Mouse (Mus musculus): ENCODE measurements at regions not wholly inside any gene's neighbourhood (a gene's known extent, or its start where the extent isn't known, plus 50 kb on each side); places are given as distances from the start of the nearest gene placed in this dataset.
A peak's percentile ranks its signal among the peaks of the same experiment; 100 is the strongest.

DNA sequence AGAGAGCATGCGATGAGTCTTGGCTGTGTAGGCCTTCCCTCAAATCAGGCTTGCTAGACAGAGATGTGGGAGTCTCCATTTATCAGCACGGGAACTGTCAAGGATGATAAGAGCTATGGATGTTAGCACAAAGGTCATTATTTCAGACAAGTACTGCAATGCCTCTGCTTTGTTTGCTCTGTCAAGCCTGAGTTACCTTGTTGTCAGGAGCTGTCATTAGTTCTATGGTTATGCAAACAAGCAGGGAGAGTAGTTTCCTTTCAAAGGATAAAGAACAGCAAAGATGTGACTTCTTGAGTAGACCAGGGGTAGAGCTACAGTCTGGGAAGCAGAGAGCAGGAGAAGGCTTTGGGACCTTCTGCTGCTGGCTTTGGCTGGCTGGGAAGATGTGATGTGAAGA is 461.5 kb upstream of the Btbd3 start:
- Histone ChIP-seq H3K4me3 (replicated peaks) (no peak overlapping the region), H3K27me3 (replicated peaks) (no peaks in the 10 kb centered on the region), H3K27ac (no peak overlapping the region), H3K9me3 (no peaks in the 10 kb centered on the region), H3K36me3 (no peaks in the 10 kb centered on the region), H3K9ac (no peak overlapping the region), H3K4me2 (replicated peaks) (no peak overlapping the region), H3K4me1 (replicated peaks) (no peaks in the 10 kb centered on the region)
- 44% methylated on average over 2 of the region's 2 CpGs for WGBS
- ATAC-seq, result no peak

DNA sequence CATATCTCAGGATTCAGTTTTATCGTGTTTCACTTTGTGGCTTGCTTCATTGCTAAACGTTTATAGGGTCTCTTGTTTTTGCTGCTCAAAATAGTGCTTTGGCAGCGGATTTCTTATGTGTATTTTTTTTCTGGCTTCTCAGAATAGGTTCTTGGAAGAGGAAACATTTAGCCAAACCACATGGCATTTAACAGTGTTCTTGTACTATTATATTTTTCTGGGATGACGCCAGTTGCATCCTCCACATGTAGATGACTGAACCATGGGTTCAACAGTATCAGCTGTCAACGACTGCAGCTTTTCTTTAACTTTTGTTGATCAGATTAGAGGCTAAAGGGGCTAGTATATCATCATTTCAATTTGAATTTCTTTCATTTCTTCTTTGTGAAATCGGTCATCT is 472.3 kb upstream of the Btbd3 start:
- Histone ChIP-seq H3K36me3 (no peaks in the 10 kb centered on the region), H3K4me1 (replicated peaks) (no peaks in the 10 kb centered on the region), H3K4me3 (replicated peaks) (no peak overlapping the region), H3K27ac (no peak overlapping the region), H3K9me3 (no peaks in the 10 kb centered on the region), H3K27me3 (replicated peaks) (no peaks in the 10 kb centered on the region), H3K4me2 (replicated peaks) (no peak overlapping the region), H3K9ac (no peak overlapping the region)
- no peak for ATAC-seq
- 84% methylated on average over 6 of the region's 6 CpGs for WGBS

DNA sequence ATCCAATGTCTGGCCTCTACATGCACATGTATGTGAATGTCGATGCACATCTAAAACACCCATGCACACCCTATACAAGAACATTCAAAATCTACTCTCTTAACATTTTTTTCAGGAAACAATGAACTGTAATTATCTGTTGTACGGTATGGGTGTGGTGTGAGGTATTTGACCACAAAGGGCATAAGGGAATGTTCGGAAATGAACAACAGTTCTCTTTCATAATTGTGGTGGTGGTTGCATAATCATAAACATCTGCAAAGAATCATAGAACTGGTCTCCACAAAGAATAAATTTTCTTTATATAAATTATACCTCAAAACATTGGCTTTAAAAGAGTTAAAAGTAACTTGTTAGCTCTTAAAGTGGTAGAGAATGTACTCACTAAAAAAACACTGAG is 478.9 kb upstream of the Btbd3 start:
- Histone ChIP-seq H3K4me3 (replicated peaks) (no peak overlapping the region), H3K36me3 (no peaks in the 10 kb centered on the region), H3K4me2 (replicated peaks) (no peak overlapping the region), H3K9ac (no peak overlapping the region), H3K27me3 (replicated peaks) (no peaks in the 10 kb centered on the region), H3K9me3 (no peaks in the 10 kb centered on the region), H3K27ac (no peak overlapping the region), H3K4me1 (replicated peaks) (no peaks in the 10 kb centered on the region)
- WGBS, result 93% methylated on average over 3 of the region's 3 CpGs
- no peak for ATAC-seq

DNA sequence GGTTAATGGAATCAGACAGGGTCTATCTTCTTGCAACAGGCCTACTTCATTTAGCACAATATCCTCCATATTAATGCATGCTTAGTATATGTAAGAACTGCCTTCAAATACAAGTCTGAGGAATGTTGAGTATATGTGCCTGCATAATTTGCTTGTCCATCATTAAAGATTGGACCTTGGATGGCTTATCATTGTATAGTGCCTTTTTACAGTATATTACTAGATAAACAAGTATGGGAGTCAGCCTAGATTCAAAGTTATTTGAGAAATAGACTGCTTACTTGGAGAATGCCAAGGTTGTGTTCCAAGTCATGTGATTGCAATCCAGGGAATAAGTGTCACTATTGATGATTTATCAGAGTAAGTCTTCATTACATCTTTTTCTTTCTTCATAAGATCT is 491.6 kb upstream of the Btbd3 start:
- ATAC-seq, result no peak
- no peak overlapping the region for H3K27ac ChIP-seq
- no peak overlapping the region for H3K4me2 ChIP-seq (replicated peaks)
- H3K4me3 ChIP-seq (replicated peaks), result no peak overlapping the region
- no peaks in the 10 kb centered on the region for H3K9me3 ChIP-seq
- no peak overlapping the region for H3K9ac ChIP-seq
- no peaks in the 10 kb centered on the region for H3K27me3 ChIP-seq (replicated peaks)
- H3K4me1 ChIP-seq (replicated peaks), result no peaks in the 10 kb centered on the region
- no peaks in the 10 kb centered on the region for H3K36me3 ChIP-seq

DNA sequence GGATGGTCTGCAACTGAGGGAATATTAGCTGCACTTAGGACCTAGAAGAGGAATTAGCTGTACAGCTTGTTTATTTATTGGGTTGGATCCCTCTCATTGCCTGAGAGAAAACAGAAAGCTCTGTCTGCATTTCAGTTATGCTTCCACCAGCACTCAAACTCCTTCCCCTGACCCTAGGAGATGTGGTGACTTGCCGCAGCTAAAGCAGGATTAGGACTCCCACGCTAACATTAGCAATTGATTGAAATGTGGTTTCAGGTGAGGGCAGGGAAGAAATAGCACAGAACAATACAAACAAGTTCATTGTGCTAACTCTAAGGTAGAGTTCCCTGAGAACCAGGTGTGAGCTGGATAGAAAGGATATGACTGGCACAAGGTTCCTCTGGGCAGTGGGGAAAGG is 496.9 kb upstream of the Btbd3 start:
- ATAC-seq, result no peak
- Histone ChIP-seq H3K4me2 (replicated peaks) (no peak overlapping the region), H3K27me3 (replicated peaks) (no peaks in the 10 kb centered on the region), H3K36me3 (no peaks in the 10 kb centered on the region), H3K9ac (no peak overlapping the region), H3K4me1 (replicated peaks) (peaks cover 3% of the 10 kb centered on the region; the same call in 1 of the 2 replicates), H3K27ac (no peak overlapping the region), H3K4me3 (replicated peaks) (no peak overlapping the region), H3K9me3 (no peaks in the 10 kb centered on the region)
- WGBS, result 71% methylated on average over 2 of the region's 2 CpGs

DNA sequence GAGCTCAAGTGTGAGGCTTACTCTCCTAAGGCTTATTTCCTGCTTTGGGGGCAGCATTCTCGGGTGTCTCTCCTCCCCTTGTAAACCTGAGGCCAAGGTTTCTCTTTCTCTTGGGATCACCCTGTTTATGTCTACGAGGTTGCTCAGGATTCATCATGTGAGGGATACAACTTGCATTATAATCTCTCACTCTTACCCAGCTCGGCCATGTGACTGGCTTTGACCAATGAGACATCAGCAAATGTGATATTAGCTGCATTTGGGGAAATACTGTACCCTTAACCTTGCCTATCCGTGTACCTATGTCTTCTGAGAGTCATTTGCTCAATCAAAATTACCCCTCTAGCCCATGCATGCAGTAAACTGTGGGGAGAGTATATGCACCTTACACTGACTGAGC is 498.0 kb upstream of the Btbd3 start:
- H3K4me2 ChIP-seq (replicated peaks), result no peak overlapping the region
- H3K9me3 ChIP-seq, result no peaks in the 10 kb centered on the region
- WGBS, result 71% methylated on average over 4 of the region's 4 CpGs
- no peaks in the 10 kb centered on the region for H3K27me3 ChIP-seq (replicated peaks)
- no peak overlapping the region for H3K9ac ChIP-seq
- no peaks in the 10 kb centered on the region for H3K36me3 ChIP-seq
- H3K4me3 ChIP-seq (replicated peaks), result no peak overlapping the region
- no peak for ATAC-seq
- no peak overlapping the region for H3K27ac ChIP-seq
- peaks cover 3% of the 10 kb centered on the region; the same call in 1 of the 2 replicates for H3K4me1 ChIP-seq (replicated peaks)

DNA sequence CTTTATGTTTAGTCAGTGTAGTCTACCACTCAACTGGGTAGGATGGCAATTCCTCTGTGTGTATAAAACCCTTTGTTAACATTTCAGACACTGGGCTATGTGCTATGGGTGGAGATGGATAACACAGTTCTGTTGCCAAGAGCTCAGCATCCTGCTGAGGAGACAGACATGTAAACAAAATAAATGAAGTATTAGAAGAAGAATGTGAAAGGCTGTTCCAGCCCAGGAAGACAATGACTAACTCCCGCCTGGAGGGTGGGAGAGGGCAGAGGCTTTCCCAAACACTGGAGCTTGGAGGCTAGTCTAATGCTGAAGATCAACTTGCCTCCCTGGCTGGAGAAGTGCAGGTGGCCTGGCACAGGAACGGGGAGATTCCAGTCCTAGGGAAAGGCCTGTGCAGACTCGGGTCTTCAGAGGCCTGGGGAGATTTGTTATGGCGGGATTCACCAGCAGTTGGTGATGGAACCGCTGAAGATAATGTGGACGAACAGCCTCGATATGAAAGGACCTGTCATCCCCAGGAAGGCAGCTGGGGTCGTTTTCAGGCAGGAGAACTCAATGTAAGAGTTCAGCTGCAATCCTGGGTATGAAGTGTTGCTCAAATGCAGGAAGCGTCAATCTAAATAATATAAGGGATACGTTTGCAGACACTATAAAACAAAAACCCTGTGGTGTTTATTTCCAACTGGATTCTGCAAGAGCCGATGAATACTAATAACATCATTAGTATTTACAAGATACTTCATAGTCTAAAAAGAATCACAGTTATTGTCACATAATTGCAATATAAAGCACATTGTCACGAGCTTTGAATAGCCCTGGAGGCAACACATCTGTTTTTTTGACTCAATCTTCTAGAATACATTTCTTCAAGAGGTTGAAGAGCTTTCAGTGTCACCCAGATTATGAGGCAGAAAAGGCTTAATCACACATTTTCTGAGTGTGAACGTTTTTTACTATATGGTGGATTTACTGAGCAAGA is 498.8 kb upstream of the Btbd3 start:
- Histone ChIP-seq H3K4me1 (replicated peaks) (peaks cover 3% of the 10 kb centered on the region; the same call in 1 of the 2 replicates), H3K4me3 (replicated peaks) (no peak overlapping the region), H3K9ac (no peak overlapping the region), H3K36me3 (no peaks in the 10 kb centered on the region), H3K27me3 (replicated peaks) (no peaks in the 10 kb centered on the region), H3K27ac (no peak overlapping the region), H3K4me2 (replicated peaks) (no peak overlapping the region), H3K9me3 (no peaks in the 10 kb centered on the region)
- peak; percentile 61 for ATAC-seq
- 42% methylated on average over 13 of the region's 13 CpGs for WGBS

DNA sequence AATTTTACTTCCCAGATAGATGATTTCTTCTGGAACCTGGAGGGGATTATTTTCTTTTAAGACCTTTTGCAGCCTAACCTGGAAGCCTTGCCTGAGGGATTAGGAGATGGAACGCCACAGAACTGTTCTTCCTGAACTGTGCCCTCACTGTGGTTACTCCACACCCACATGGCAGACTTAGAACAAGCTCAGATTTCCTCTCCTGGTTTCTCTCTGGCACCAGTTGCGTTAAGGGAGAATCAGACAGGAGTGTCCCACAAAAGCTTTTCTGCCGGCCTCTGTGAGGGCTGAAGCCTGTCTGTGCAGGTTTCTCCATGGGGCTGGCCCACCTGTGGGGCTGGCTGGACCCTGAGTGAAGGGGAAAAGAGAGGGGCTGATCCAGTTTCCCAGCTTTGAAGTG is 500.1 kb upstream of the Btbd3 start:
- Histone ChIP-seq H3K9me3 (no peaks in the 10 kb centered on the region), H3K4me2 (replicated peaks) (no peak overlapping the region), H3K27ac (no peak overlapping the region), H3K36me3 (no peaks in the 10 kb centered on the region), H3K4me3 (replicated peaks) (no peak overlapping the region), H3K27me3 (replicated peaks) (no peaks in the 10 kb centered on the region), H3K4me1 (replicated peaks) (peaks cover 3% of the 10 kb centered on the region; the same call in 1 of the 2 replicates), H3K9ac (no peak overlapping the region)
- 20% methylated on average over 3 of the region's 3 CpGs for WGBS
- no peak; the same call in 1 of the 2 replicates for ATAC-seq

DNA sequence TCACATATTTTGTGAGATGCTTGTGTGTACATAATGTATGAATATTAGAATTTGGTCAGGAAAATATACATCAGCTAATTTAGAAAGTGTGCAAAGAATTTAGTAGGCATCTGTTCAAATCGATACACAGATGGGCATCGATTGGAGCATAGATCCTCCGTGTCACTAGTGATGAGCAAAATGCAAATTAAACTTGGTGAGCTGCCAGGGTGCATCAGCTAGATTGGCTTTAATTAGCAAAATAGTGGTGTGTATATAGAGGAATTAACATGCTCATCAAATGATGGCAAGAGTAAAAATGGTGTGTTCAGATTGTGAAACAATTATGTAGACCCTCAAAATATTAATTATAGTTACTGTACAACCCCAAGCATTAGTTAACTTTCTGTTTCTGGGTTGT is 501.9 kb upstream of the Btbd3 start:
- no peak overlapping the region for H3K4me2 ChIP-seq (replicated peaks)
- no peaks in the 10 kb centered on the region for H3K27me3 ChIP-seq (replicated peaks)
- no peaks in the 10 kb centered on the region for H3K36me3 ChIP-seq
- no peak for ATAC-seq
- no peak overlapping the region for H3K27ac ChIP-seq
- no peak overlapping the region for H3K9ac ChIP-seq
- 91% methylated on average over 3 of the region's 3 CpGs for WGBS
- H3K4me3 ChIP-seq (replicated peaks), result no peak overlapping the region
- H3K4me1 ChIP-seq (replicated peaks), result peaks cover 3% of the 10 kb centered on the region; the same call in 1 of the 2 replicates
- H3K9me3 ChIP-seq, result no peaks in the 10 kb centered on the region

DNA sequence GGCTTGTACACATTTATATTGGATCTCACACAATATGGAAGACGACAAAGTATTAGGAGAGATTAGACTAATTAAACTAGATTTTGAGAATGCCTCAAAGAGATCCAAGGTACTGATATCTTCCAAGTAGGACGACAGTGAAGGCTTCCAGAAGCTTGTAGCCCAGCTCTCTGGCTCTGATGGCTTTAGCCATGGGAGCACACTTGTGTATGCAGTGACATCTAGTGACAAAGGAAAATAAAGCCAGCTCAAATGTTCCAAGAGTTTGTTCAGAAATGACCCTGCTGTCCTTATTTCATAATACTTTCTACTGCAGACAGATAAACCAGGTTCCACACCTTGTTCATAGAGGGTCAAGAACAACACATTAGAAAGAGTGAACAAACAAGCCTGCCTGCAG is 524.0 kb upstream of the Btbd3 start:
- H3K9me3 ChIP-seq, result no peaks in the 10 kb centered on the region
- H3K27ac ChIP-seq, result no peak overlapping the region
- H3K4me2 ChIP-seq (replicated peaks), result no peak overlapping the region
- H3K4me1 ChIP-seq (replicated peaks), result no peaks in the 10 kb centered on the region
- no peaks in the 10 kb centered on the region for H3K27me3 ChIP-seq (replicated peaks)
- ATAC-seq, result no peak
- 5% methylated on average over 2 of the region's 2 CpGs for WGBS
- no peaks in the 10 kb centered on the region for H3K36me3 ChIP-seq
- no peak overlapping the region for H3K4me3 ChIP-seq (replicated peaks)
- no peak overlapping the region for H3K9ac ChIP-seq

DNA sequence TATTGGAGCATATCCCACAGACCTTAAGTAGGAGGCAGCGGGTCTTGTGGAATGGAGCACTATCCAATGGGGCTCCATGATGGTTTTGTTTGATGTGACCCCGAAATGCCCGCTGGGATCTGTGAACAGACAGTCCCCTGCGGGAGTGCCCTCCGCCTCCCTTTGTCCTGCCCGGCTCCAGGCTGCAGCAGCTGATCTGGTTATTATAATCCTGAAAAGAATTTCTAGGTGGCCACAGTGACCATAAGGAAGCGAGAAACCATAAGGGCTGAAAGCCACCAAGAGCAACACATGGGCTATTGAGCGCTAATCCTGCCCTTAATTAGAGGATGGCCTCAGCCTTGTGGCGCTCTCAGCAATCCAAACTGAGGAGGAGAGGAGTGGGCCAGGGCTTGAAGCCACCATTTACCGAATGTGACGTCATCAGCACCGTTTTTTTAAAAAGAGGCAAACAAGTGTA is 525.9 kb upstream of the Btbd3 start:
- H3K27ac ChIP-seq, result no peak overlapping the region
- no peaks in the 10 kb centered on the region for H3K36me3 ChIP-seq
- no peak overlapping the region for H3K4me2 ChIP-seq (replicated peaks)
- no peaks in the 10 kb centered on the region for H3K9me3 ChIP-seq
- 86% methylated on average over 12 of the region's 12 CpGs for WGBS
- H3K27me3 ChIP-seq (replicated peaks), result no peaks in the 10 kb centered on the region
- no peak for ATAC-seq
- no peaks in the 10 kb centered on the region for H3K4me1 ChIP-seq (replicated peaks)
- no peak overlapping the region for H3K9ac ChIP-seq
- no peak overlapping the region for H3K4me3 ChIP-seq (replicated peaks)

DNA sequence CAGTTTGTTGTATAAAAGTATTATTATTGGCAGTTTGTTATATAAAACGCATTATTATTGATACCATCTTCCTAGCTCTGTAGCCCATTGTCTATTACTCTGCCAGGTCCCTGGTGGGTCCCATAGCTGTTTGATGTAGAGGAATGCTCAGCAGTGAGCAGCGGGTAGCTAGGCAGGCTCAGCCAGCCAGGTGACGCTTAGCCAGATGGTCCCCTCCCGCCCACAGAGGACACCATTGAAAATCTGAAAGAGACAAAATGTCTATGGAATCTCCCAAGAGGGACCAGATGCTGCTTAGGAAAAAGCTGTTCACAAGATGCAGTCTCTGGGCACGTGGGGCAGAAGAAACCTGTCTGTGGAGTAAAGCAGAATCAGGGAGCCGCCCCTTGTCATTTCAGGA is 526.5 kb upstream of the Btbd3 start:
- H3K27me3 ChIP-seq (replicated peaks), result no peaks in the 10 kb centered on the region
- no peak overlapping the region for H3K27ac ChIP-seq
- H3K36me3 ChIP-seq, result no peaks in the 10 kb centered on the region
- H3K4me3 ChIP-seq (replicated peaks), result no peak overlapping the region
- WGBS, result 83% methylated on average over 6 of the region's 6 CpGs
- no peaks in the 10 kb centered on the region for H3K4me1 ChIP-seq (replicated peaks)
- H3K9me3 ChIP-seq, result no peaks in the 10 kb centered on the region
- ATAC-seq, result no peak
- no peak overlapping the region for H3K9ac ChIP-seq
- no peak overlapping the region for H3K4me2 ChIP-seq (replicated peaks)

DNA sequence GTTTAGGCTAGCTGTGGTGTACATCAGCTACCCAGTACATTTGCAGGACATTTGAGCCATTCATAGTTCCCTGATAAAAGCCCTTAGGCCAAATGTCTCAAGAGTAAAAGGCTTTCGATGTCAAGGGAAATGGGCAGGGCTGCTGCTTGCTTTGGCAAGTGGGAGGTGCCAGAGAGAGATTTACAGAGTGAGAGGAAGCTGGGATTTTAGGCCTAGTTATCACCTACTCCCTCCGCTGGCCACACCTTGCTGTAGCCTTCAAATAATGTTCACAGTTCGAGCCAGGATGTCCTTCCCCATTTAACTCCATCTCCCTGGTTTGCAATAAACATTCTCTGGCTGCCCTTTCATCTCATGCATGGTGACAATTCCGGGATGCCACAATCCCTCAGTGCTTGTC is 527.2 kb upstream of the Btbd3 start:
- H3K9me3 ChIP-seq, result no peaks in the 10 kb centered on the region
- WGBS, result 34% methylated on average over 4 of the region's 4 CpGs
- no peak for ATAC-seq

More for the DNA sequence above, 527.2 kb upstream of the Btbd3 start:
- Histone ChIP-seq H3K4me1 (replicated peaks) (no peaks in the 10 kb centered on the region), H3K27ac (no peak overlapping the region), H3K36me3 (no peaks in the 10 kb centered on the region), H3K4me2 (replicated peaks) (no peak overlapping the region), H3K9ac (no peak overlapping the region), H3K4me3 (replicated peaks) (no peak overlapping the region), H3K27me3 (replicated peaks) (no peaks in the 10 kb centered on the region)
